Mouse (Mus musculus) c-Kit-positive CD71-positive TER-119-positive erythroid progenitor cells, embryonic 14.5 days (primary cell): ENCODE data around the gene Pnck.

Experiments
- DNase-seq: peaks from one replicate; pipeline ENCODE4 v3.0.0-alpha.2; 2013; ENCODE audit warnings: low spot score

Gene Pnck

DNA sequence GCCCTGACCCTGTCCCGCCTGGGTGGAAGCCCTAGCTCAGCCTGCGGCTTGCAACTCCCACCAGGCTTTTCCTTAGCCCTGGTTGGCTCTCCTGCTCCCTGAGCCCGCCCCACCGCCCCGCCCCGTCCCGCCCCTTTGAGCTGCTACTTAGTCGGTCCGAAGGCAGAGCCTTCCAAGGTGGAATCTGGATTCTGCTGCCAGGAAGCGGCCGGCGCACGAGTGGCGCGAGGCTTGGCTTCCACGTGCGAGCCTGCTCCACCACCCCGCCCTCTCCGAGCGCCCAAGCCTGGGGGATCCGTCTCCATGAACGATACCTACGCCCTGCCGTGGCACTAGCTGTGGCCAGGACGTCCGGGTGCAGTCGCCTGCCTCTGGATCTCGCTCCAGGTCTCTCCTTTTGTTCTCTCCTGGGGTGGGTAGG, 20.7 kb downstream of the Pnck start, which contains the start of gene Dusp9:
TSS of gene Dusp9 (plus strand) at position 165 of the 421 bp plus-strand sequence.
- peak; percentile 17 for DNase-seq

DNA sequence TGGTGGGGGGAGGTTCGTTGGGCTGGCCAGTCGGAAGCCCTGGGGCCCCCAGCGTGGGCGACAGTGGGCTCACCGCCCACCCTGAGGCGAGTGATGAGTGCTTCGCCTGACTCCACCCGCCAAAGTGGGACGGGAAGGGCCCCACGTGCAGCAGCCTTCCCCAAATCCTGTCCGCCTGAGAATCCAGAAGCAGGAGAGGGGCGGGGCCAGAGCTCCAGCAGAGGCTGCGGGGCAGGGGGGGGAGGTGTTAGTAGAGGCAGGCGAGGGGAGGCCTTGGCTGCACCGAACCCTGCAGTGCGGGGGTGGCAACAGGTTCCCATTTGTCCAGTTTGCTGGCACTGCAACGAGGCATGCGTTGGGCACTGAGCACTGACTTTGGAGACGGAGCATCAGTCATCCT, 22.5 kb downstream of the Pnck start:
- no peak for DNase-seq

DNA sequence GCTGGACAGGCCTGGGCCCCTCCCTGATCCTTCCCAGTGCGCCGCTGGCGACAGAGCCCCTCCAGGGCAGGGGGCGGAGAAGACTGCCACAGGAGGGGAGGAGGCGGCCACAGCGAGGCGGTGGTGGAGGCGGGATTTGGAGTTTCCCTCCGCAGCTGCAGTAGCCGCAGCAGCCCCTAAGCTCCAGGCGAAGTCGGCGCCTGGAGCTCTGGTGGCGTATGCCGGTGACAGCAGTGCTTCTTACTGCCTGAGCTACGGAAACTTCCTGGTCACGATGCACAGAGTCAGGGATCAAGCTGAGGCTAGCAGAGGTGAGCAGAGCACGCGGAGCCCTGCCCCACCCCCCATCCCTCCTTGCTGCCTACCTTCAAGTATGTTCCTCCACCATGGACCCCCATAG, 24.5 kb downstream of the Pnck start:
- no peak for DNase-seq

DNA sequence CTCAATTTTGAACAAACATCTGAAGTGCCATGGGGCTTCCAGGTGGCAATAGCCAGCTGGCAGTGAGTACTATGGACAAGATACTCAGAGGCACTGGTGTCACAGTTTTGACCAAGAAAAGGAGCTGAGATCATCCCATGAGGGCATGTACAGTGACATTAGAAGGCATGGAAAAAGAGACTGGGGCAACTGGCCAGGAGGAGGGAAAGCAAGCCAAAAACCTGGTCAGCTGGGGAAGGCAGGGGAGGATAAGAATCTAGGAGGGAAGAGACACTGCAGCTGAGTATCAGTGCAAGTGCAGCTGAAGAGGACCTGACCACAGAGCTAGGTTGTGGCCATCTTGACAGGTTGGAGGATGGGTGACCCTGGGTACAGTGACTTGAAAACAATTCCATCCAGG, 32.9 kb downstream of the Pnck start:
- DNase-seq = no peak

DNA sequence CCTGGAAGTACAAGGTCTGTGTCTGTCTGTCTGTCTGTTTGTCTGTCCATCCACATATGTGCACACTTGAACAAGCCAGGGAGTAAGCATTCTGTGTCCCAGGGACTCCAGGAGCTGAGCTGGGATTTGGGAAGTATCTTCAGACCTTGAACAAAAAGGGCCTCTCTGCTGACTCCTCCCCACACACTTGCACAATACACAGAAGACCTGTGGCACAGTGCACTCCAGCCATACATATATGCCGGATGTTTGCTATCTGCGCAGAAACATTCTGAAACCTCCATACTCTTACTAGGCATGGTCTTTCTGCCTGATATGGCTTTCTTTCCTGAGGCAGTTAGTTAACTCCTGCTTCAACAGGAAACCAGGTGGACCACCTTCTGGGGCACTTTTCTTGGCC, 40.0 kb downstream of the Pnck start:
- no peak for DNase-seq

DNA sequence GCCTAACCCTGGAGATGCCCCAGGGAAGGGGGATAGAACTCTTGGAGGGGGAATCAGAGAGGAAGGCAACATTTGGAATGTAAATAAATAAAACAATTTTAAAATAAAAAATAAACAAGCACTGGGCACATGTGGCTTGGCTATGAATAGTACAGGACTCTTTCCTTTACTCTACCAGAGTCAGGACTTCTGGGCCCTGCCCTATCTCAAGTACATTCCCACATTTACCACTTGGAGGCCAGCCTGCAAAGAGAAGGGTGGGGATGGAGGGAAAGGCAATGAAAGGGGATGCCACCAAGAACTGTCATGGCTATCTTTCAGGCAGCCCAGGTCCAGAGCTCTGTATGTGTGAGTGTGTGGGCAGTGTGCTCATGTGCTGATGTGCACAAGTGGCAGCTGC, 40.5 kb downstream of the Pnck start:
- no peak for DNase-seq

DNA sequence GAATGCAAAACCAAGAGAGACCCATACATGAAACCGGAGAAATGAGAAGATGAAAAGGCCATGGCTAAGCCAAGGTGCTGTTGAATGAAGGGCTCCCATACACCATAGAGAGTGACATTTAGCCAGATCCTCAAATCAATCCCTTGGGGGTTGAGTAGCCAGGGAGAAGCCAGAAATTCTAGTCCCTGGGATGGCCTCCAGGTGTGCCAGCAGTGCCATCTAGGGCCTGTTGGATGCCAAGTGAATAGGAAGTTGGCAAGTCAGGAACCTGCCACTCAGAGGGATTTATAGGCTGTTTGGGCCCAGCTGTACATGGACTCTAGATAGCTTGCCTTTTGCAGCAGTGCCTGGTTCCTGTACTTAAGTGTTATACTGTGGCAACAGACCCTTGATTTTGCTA, 44.0 kb downstream of the Pnck start:
- DNase-seq = no peak

DNA sequence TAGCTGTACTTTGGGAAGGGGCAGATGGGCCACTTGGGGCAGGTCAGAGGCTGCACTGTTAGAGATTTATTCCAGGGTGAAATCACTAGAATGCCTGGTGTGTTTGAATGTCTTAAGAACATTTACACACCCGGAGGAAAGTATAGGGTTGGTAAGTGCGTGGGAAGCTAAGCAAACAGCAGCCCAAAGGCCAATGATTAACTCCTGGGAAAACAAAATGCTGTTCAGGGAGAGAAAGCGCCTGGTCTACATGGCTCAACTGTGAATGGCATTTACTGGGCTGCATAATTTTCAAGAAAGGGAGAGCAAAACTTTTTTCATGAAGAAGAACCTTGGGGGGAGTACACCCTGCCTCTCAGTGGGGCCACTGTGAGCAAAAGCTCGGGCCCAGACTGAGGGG, 46.3 kb downstream of the Pnck start:
- DNase-seq = no peak
